23 mouse cellular contexts compared by ENCODE assay signal in the genomic region with DNA sequence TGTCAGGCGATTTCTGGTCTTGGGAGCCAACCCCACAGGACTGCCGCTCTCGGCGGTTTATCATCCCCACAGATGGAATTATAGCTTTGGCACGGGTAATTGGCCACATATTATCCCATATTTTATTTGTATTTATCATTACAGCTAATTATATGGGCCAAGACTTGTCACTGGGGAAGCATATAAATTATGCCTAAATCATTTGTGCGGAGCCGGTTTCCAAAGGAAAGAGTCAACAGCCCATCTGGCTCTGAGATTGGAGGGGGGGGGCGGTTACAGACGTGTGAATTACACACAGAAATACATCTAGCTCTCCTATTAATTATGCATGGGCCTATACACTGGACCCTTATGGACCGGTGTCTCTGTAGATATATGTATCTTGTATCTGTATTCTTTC. TPM values are rescaled to one million over a fixed set of nuclear protein-coding genes. Genes with fewer than 3 reads are reported as not detected.
"Had no signal": no experiment of that assay in that cellular context is flagged by ENCODE, and none has a peak within 500 bp of the region (broad histone marks: within the 10 kb centered on the region; RNA-seq: fewer than 3 reads in every experiment).

No protein-coding gene starts in this region.

- H3K4me3 ChIP-seq: intestine, embryonic 15.5 days; left cerebral cortex, adult 2 months; limb, embryonic 10.5 days; liver, embryonic 15.5 days; midbrain, embryonic 15.5 days had no signal

- H3K4me2 ChIP-seq: intestine, embryonic 15.5 days; liver, embryonic 11.5 days; liver, embryonic 15.5 days; midbrain, embryonic 15.5 days had no signal

- H3K9ac ChIP-seq: intestine, embryonic 15.5 days; liver, embryonic 15.5 days; midbrain, embryonic 15.5 days had no signal

- H3K27me3 ChIP-seq: intestine, embryonic 15.5 days; midbrain, embryonic 15.5 days had no signal

- H3K27ac ChIP-seq: intestine, embryonic 15.5 days; left cerebral cortex, adult 2 months; limb, embryonic 10.5 days; liver, embryonic 15.5 days; midbrain, embryonic 15.5 days had no signal

- H3K9me3 ChIP-seq: intestine, embryonic 15.5 days; limb, embryonic 10.5 days; liver, embryonic 15.5 days; midbrain, embryonic 15.5 days had no signal

- ATAC-seq: intestine, embryonic 15.5 days; lung, postnatal 0 days; midbrain, embryonic 15.5 days had no signal

- DNase-seq: kidney, adult 18-20 months; kidney, postnatal 36 days; lung, adult 2 months; lung, postnatal 36 days; retina, postnatal 1 day; right cerebral cortex, postnatal 4 days; spleen, adult 18-20 months; thymus, adult 18-20 months; thymus, postnatal 14 days had no signal

- H3K36me3 ChIP-seq: intestine, embryonic 15.5 days; limb, embryonic 10.5 days; liver, embryonic 15.5 days; midbrain, embryonic 15.5 days had no signal

- H3K4me1 ChIP-seq: intestine, embryonic 15.5 days; liver, embryonic 15.5 days; midbrain, embryonic 15.5 days had no signal

RNA-seq across cellular contexts. Expression of a gene that starts 26.9 kb away (rescaled TPM):
- total RNA-seq: layer of hippocampus, adult 8-10 months; layer of hippocampus, postnatal 25 days; left cerebral cortex, adult 2 months; left cerebral cortex, postnatal 14 days; megakaryocyte progenitor cell, adult 5-6 weeks; monocyte, adult 5-6 weeks had no signal
- polyA plus RNA-seq: intestine, embryonic 15.5 days; limb, embryonic 10.5 days; limb, embryonic 14.5 days; liver, embryonic 11.5 days; liver, embryonic 15.5 days; lung, adult 2 months; lung, postnatal 0 days; midbrain, embryonic 15.5 days; stomach, embryonic 14.5 days had no signal

RNA-seq across cellular contexts. Expression of a gene that starts 28.9 kb away (rescaled TPM):
- total RNA-seq: layer of hippocampus, adult 8-10 months; layer of hippocampus, postnatal 25 days; left cerebral cortex, adult 2 months; left cerebral cortex, postnatal 14 days; megakaryocyte progenitor cell, adult 5-6 weeks; monocyte, adult 5-6 weeks had no signal
- polyA plus RNA-seq: intestine, embryonic 15.5 days; limb, embryonic 10.5 days; limb, embryonic 14.5 days; liver, embryonic 11.5 days; liver, embryonic 15.5 days; lung, adult 2 months; lung, postnatal 0 days; midbrain, embryonic 15.5 days; stomach, embryonic 14.5 days had no signal
